Mouse (Mus musculus) lung, postnatal 36 days (tissue): ENCODE measurements around the gene Galnt9.
A peak's percentile ranks its signal among the peaks of the same experiment; 100 is the strongest.

Source experiments
- DNase-seq: peaks from one replicate; pipeline ENCODE4 v3.0.0; 2022; ENCODE audit warnings: mixed read lengths

The Galnt9 gene

DNA sequence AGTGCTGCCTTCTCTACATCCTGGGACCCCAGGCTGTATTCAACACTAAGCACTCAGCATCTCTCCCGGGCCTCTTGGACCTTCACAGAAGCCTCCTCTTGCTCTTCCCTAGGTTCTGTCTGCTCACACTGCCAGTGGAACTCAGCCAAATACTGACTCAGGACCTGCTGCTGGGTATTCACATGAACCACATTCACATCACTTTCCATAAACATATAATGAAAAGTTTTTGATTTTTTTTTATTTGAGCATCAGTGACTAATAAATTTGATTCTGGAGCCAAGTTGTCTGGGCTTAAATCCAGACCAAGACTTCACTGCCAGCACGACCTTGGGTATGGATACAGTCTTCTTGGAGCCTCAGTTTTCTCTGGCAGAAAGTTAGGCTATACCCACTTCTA lies 3.2 kb upstream of the Galnt9 start:
- no peak for DNase-seq

DNA sequence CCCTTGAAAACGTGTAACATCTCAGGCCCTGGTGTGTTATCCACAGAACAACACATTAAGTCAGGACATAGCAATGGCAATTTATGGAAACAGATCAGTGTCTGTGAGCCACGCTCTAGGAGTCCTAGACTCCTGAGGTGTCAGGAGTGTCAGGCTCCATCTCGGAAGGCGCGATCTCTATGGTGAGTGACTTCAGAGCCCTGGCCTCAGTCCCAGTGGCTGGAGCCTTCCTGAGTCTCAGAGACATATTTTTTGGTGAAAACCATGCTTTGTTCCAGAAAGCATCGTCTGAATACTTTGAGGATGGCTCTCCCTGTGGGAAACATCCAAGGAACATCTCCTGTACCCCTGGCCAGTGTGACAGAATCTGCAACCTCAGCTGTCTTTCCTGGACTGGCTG lies 2.7 kb upstream of the Galnt9 start:
- DNase-seq, result no peak

DNA sequence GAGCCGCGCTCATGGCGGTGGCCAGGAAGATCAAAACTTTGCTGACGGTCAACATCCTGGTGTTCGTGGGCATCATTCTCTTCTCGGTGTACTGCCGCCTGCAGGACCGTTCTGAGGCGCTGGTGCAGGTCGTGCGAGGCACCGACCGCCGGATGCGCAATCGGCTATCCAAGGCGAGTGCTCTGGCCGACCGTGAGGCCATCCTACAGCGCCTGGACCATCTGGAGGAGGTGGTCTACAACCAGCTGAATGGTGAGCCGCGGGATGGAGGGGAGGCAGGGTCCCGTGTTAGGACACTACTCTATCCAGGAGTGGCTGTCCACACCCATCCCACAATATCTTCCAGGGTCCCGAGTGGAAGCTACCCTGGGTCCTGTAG lies 525 bp downstream of the Galnt9 start:
- no peak for DNase-seq

DNA sequence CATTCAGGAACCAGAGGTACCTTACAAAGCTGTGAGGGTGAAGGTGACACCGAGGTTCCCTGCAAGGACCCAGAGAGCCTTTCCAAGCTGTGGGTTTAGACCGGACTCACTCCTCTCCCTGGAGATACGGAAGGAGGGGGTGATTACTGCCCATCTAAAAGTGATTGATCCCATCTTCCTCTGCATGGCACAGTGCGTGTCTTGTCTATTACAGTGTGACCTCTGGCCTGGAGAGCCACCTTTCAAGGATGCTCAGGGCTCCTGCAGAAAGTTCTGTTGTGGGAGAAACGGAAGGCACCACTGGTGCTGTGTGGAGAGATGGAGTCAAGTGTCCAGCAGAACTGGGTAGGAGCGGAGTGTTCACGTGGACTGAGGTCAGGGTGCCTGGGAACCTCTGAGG lies 1.2 kb downstream of the Galnt9 start:
- no peak for DNase-seq

DNA sequence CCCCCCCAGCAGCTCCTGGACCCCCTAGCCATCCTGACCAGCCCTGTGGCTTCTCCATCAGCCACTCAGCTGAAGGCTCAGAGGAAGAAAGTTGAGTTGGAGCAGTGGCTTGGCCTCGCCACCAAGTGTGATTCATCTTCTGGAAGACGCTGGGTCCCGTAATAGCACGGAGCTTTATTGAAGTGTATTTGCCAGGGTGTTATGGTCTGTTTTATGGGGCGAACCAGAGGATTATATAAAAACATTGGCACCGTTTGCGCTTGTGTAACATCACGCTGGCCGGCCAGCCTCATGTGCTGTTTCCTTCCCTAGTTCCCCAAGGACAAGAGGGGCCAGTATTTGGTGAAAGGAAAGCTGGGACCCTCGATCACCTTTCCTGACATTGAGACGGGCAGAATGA lies 2.0 kb downstream of the Galnt9 start:
- no peak for DNase-seq

DNA sequence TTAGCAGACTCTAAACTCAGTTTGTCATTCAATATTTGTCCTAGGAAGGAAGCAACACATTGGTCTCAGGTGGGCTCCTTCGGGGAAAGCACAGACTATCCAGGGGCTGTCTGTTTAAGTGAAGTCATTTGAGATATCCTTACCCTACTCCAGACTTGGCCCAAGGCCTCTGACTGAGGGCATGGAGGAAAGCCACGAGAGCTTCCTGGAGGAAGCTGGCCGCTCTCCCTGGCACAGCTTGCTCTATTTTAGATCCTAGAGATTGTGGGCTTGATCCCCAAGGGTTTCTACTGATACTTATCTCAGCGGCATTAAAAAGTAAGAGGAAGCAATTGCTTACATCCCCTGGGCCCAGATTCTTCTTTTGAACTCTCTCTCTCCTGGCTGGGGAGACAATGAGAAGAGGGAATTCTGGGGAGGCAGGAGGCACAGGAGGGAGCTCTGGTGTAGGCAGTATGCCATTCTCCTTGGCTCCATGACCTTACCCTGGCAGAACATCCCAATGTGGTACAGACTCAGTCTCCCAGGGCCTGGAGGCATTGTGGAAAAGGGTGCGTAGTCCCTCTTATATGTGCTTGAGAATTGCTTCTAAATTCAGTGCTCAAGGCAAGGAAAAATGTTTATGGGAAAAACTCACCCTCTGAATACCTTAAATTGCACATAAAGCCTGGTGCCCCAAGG lies 2.7 kb downstream of the Galnt9 start:
- DNase-seq, result no peak

DNA sequence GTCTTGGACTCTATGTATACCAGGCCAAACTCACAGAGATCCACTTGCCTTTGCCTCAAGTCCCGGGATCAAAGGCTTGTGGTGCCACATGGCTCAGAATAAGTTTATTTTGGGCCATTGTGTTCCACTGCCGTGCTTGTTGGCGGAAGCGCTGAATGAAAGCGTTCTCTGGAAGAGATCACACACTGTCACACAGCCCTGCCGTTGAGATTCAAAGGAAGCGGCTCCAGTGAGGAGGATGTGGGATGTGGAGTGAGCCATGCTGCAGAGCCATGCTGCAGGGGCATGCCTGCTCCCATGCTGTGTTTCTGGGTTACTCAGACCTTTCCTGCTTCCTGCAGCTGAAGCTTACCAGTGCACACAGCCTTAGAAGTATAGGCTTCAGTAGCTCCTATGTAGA lies 4.3 kb downstream of the Galnt9 start:
- DNase-seq, result no peak

DNA sequence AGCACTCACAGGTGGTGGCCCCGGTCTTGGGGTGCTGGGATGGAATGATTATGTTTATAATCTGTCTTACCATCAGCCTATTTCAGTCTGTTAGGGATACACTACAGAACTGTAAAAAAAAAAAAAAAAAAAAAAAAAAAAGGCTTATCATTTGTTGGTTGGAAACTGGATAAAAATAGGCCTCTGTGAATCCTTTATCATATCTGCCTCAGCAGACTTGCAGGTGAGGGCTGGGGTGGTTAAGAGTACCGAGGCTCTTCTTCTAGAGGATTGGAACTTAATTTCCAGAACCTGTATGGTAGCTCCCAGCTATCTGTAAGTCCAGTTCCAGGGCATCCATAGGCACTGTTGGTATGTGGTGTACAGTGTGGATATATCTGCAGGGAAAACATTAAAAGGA lies 6.0 kb downstream of the Galnt9 start:
- no peak for DNase-seq

DNA sequence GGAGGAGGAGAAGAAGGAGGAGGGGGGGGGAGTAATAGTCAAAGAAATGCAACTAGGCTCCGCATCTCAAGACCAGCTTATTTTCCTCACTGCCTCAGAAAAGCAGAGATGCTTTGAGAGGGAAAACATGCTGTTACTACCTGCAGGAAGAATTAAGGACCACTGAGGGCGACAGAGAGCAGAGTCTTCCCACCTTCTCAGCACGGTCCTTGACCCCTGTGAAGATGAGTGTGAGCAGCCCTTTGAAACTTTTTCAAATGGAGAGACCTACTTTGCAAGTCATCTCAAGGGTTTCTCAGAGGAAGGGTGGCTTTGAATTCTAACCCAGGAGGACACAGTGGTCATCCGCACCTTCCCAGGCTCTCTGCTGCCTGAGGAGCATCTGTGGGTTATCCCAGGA lies 6.7 kb downstream of the Galnt9 start:
- no peak for DNase-seq

DNA sequence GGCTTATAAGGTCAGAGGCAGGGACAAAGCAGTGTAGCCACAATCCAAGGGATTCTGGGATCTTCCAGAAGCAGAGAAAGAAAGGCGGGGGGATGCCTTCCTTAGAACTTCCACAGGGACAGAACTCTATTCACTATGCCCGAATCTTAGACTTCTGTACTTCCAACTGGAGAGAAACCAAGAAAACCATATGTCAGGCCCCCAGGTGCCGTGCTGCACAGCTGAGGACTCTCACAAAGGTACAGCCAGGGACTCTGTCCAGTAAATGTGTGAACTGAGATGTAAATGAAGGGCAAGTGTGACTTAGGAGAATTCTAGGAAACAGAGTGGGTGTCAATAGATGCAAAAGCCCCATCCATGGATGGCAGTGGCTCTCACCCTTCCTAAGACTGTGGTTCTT lies 7.8 kb downstream of the Galnt9 start:
- DNase-seq, result no peak

DNA sequence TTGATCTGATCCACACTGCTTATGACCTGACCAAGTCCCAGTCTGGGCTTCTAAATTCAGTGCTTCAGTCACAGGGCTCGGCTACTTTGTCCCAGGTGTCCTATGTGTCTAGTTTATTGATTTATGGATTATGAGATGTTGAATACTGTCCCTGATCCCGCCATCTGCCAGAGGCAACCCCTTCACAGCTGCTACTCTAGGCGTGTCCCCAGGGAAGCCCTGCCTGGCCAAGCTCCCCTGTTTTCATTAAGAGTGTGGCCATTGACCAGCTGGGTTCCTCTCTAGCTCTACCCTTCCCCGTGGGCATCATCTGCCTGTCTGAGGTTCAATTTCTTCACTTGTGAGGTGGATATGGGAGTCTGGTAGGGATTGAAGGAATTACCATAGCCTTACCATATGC lies 9.2 kb downstream of the Galnt9 start:
- no peak for DNase-seq

DNA sequence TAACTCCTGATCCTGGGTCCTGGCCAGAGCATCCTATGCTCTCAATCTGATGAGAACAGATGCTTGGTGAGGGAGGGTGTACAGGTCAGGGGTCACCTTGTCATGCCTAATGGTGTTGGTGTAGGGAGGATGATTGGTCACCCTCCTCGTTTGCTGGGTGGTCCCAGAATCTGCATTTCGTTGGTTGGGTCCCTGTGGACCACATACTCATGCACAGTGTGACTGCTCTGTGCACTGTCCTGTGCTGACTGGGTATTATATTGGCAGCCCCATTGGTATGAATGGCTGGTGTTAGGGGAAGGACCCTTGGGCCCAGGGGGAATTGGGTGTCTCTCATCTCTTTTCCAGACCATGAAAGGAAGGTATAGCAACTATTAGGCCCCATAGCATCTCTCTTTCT lies 11.0 kb downstream of the Galnt9 start:
- DNase-seq, result no peak

DNA sequence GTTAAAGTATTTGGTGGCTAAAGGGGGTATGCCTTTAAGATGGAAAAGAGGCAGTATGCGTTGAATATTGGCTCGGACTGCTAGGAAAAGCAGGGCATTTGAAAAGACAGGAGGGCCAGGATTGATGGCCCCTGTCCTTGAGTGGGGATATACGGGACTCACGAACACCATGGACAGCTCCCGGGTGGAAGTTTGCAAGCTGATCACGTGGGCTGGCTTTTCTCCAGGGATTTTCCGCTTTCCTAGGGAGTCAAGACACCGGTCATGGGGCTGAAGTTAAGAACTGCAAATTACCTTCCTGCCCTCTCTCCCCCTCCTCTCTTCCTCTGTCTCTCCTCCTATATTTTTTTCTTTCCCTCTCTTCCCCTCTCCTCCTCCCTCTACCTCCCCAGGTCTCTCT lies 14.2 kb downstream of the Galnt9 start:
- DNase-seq, result peak; percentile 80

DNA sequence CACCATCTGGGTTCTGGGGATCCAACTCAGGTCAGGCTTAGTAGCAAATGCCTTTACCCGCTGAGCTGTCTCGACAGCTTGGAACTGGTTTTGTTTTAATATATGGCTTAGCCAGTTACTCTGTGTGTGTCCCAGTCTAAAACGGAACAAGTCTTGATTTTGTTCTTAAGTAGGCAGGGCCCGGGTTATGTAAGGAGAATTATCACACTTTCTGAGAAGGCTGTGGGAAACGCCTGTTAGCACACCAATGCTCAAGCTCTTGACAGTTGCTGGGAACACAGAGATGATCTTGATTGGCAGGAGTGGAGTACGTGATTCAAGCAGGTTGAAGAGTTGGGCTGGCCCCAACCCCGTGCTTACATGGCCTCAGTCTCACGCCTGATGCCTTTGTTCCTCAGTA lies 15.5 kb downstream of the Galnt9 start:
- DNase-seq, result no peak

DNA sequence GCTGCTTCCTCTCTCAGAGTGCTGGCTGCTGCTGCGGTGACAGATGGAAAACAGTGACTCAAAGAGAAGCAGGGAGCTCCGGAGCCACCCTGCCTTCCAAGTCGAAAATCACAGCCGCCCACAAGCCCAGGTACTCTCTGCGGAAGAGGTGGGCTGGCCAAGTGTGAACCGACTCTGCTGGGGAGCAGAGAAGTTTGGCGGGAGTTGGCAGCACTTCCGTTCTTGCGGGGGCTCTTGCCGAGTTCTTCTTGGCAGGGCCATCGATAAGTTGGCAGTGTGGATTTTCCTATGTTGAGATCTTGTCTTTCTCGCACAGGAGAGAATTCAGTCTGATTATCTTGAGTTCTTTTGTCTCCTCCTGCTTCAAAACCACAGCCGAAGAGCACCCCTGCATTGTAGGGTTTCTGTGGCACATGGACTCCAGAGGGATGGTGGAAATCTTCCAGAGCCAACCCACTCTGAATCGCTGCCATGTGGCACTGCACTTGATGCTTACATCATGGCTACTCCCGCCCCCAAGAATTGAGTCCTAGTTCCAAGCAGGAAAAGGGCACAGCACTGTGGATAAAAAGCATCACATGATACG lies 18.7 kb downstream of the Galnt9 start:
- DNase-seq, result no peak

DNA sequence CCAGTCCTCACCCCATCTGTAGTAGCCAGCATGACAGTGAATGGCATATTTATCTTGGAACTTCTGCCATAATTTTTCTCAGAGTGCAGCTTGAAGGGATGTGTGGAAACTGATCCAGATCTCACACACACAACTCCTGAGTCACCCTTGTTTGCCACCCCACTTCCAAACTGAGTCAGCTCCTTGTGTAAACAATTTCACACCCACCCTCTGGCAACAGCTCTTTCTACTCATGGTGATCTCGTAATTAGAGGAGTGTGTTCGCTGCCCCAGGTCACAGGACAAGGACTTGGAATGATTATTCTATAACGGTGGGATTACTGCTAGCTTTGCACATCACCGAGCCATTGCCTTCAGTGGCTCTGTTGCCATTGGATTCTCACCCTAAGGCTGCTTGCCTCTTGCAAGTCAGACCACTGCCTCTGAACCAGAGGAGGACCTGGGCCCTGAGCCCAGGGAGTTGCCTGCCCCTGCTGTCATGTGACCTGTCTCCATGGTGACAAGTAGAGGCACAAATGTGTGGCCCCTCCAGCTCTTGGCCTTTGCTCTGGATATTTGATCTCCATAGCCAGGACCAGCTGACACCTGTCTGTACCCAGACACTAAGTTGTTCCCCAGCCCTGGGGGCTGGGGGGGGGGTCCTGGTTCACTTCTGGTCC lies 21.0 kb downstream of the Galnt9 start:
- DNase-seq, result peak; percentile 26

DNA sequence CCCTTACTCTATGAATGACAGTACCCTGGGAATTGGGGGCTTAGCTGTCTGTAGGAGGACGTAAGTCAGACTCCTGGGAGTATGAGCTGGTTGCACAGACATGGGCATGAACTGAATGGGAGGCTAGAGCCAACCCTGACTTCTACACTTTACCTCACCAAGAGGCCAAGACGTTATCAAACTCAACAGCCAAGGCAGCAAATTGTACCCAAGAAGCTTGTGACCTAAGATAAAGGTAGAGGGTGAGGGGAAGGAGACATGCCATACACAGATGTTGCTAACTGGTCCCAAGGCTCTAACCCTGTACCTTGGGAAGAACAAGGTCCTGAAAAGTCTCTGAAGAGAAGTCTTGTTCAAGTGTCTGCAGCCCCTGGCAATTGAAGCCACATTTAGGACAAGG lies 23.4 kb downstream of the Galnt9 start:
- no peak for DNase-seq

DNA sequence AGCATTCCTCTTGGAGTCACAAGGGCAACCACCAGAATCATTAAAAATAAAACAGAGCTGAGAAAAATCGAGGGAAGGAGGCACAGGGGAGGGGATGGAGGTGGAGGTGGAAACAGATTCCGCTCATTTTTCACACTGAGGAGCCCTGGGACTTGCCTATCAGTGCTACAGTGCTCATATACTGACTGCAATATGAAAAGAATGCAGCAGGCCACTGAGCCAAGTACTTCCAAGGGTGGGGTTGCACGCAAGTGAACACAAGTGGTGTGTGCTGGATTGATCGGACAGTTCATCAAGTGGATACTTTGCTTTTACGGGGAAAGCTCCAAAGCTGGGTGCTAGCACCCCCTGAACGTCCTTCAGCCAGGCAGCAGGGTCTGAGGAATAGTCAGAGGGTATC lies 30.7 kb downstream of the Galnt9 start:
- peak; percentile 21 for DNase-seq

DNA sequence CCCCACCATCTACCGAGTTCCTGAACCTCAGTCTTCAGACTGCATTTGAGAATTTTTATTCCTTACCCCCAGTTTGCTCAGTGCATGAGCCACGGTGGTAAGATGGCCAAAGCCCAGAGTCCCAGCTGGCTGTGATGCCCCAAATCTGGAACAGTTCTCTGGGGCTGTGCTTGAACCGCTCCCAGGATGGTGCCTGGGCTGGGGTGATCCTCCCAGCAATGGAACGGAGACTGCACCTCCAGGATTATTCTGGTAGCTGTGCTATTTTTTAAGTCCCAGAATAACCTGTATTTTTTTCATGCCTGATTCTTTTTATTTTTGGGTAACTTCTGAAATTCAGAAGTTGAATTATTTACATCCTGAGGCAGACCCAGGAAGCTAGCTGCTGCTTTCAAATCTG lies 35.1 kb downstream of the Galnt9 start:
- DNase-seq, result no peak

DNA sequence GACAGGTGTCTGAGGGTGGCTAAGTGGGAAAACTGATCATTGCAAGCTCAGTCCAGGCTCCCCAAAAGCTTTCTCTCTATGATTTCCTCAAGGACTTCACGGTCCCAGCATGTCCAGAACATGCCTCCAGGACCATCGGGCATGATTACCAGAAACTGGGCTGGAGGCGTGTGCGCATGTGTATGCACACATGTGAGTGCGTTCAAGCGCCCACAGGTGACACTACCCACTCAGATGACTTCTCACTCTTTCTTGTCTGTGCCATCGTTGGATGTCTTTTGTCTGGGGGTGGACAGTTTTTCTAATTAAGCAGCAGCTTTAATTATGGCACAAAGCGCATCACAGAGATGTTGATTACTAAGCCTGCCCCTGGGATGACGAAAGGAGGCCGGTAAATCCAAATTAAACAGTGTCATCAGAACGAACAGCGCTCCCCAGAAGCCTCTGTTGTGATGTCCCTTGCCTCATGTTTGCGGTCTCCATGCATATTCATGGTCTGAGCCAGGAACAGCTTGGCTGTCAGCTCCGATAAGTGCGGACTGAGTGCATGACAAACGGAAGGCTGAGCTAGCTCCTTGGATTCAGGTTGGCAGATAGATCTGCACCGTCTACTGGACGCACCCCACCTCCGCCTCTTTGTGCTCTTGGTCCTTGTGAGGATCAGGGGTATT lies 36.5 kb downstream of the Galnt9 start:
- DNase-seq, result no peak

DNA sequence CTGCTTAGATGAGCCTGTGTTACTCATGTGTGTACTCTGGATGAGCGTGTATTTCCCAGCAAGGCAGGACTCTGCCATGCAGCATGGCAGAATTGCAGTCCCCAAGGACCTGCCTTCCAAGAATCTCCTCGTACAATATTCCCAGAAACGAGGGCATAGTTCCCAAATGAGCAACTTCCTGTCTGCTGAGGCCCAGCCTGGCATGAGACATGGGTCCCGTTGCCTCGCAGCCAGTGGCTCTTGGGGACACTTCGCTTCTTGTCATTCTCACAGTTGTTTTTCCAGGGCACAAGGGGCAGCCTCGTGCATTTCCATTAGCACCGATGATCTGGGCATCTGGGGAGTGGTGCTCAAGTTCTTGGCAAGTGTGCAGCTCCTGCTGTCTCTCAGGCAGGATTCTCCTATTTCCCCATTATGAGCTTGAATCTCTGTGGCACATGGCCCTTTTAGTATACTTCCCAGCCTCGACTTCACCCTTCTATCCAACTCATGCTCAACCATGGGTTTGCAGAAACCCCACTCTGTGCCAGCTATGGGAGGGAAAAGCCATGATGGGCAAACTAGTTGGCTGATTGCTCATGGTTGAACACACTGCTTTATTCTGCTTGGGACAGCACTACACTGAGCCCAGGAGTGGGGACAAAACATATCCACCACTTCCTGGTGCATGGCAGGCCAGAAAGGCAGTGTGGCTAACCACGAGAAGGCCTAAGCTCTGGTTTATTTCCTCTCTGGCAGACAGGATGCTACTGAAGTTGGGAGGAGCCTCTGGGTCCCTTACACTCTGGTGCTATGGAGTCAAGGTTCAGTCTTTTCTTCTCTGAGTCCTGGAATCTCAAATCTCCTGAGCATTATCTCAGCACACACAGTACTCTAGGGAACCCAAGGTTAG lies 38.7 kb downstream of the Galnt9 start:
- no peak for DNase-seq

DNA sequence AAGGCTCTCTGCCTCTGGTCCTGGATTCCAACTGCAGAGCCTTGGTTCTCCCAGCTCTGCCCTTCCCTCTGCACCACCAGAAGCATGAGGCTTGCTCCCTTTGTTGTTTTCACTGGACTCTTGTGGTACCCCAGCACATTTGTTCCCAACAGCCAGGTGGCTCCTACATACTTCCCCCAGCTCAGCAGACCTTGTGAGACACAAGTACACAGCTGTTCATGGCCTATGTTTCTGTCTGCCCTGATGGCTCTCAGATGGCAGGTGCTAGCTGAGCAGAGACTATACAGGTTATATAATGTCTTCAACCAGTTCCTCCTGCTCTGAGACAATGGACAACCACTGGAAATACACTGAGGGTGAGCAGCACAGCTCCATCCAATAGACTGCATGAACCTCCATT lies 43.3 kb downstream of the Galnt9 start:
- DNase-seq, result no peak

DNA sequence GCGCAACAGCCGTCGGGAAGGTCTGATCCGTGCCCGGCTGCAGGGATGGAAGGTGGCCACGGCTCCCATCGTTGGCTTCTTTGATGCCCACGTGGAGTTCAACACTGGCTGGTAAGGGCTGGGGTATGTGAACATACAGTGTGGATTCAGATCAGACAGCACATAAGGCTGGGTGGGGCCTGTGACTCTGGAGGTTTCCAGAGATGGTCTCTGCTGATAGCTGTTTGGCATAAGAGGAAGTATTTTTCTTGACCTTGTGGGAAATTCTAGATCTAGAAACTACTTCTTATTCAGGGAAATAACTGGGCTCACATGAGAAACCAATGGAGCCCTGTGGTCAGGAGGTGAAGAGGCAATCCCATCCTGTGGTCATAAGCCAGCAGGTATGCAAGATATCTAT lies 45.7 kb downstream of the Galnt9 start:
- DNase-seq, result no peak
